Mouse (Mus musculus): ENCODE measurements around the gene Frg2f1. TPM values are rescaled to one million over a fixed set of nuclear protein-coding genes. Genes with fewer than 3 reads are reported as not detected.
A peak's percentile ranks its signal among the peaks of the same experiment; 100 is the strongest.
"Not testable (repeated sequence)": the region's sequence is repeated elsewhere in the genome, so short reads cannot be mapped to it uniquely, and the experiment has no call there.

The Frg2f1 gene
- total RNA-seq (2022) = 10 to 100 TPM; 16.3 to 18.6 (median 17.1) TPM

- DNase-seq (ENCODE audit: low spot score in 2 of 2) = peak; percentile 91 to 92
These were observed at the start of gene Frg2f1 for GRCm38 (mm10) chr4:119539031-119539824. Frg2f1 (minus strand) TSS chr4:119539529.

DNA sequence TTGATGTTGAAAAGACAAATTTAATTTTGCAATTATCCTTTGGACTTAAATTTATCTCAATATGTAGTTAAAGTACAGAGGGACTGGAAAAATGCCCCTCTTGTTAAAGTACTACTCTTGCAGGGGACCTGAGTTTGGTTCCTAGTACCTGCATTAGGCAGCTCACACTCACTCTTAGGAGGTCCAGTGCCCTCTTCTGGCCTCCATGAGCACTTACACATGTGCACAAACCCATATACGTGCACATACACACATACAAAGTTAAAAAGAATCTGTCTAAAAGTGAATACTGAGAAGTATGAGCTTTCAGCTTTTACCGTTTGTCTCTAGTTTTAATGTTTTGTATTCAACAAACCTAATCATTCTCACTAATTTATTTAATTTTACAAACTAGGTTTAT, 48.7 kb upstream of the Frg2f1 start:
- no peak for DNase-seq (ENCODE audit: low spot score in 2 of 2)

DNA sequence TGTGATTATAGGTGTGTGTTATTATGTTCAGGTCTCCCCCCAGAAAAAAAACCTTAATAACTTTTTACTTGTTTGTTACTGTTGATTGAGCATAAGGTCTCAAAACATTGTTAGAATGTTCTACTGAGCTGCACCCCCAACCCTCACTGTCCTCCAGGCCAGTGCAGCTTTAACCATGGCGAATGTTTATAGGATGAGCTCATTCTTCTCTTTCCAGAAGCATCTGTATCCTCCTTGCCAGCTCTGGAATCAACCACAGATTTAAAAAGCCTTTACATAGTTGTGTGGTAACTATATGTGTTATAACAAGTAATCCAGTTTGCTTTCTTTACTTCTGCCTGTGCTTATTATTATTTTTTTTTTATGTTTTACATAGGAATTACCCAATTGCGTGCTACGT, 36.1 kb upstream of the Frg2f1 start:
- no peak for DNase-seq (ENCODE audit: low spot score in 2 of 2)

GRCm38 (mm10) chr4:119574504-119574903, 35.2 kb upstream of the Frg2f1 start:
- DNase-seq (ENCODE audit: low spot score in 2 of 2) = no peak

GRCm38 (mm10) chr4:119572682-119573081, 33.4 kb upstream of the Frg2f1 start:
- no peak for DNase-seq (ENCODE audit: low spot score in 2 of 2)

GRCm38 (mm10) chr4:119566322-119566835, 27.1 kb upstream of the Frg2f1 start:
- DNase-seq (ENCODE audit: low spot score in 2 of 2) = no peak

DNA sequence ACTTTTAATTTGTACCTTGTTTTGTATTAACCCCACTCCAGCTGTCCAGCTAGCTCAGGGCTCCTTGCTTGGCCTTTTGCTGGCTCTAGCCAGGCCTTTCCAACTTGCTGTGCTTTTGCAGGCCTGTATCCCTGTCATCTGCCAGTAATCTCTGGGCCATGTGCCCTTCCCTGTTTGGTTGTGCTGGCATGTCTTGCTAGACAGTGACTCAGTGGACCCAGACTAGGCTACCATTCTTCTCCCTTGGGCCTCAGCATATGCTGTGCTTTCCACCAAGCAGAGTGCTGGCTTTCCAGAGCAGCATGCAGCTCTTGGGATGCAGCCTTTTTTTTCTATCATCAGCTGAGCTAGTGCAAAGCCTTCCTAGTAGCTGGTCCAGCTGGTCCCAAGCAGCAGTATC, 23.8 kb upstream of the Frg2f1 start:
- no peak for DNase-seq (ENCODE audit: low spot score in 2 of 2)

- no peak for DNase-seq (ENCODE audit: low spot score in 2 of 2)
These were observed 16.1 kb upstream of the Frg2f1 start for GRCm38 (mm10) chr4:119555466-119555865.

GRCm38 (mm10) chr4:119550864-119551263, 11.5 kb upstream of the Frg2f1 start:
- DNase-seq (ENCODE audit: low spot score in 2 of 2) = no peak

- DNase-seq (ENCODE audit: low spot score in 2 of 2) = no peak
These were observed 1.2 kb upstream of the Frg2f1 start for GRCm38 (mm10) chr4:119540533-119540890.

DNA sequence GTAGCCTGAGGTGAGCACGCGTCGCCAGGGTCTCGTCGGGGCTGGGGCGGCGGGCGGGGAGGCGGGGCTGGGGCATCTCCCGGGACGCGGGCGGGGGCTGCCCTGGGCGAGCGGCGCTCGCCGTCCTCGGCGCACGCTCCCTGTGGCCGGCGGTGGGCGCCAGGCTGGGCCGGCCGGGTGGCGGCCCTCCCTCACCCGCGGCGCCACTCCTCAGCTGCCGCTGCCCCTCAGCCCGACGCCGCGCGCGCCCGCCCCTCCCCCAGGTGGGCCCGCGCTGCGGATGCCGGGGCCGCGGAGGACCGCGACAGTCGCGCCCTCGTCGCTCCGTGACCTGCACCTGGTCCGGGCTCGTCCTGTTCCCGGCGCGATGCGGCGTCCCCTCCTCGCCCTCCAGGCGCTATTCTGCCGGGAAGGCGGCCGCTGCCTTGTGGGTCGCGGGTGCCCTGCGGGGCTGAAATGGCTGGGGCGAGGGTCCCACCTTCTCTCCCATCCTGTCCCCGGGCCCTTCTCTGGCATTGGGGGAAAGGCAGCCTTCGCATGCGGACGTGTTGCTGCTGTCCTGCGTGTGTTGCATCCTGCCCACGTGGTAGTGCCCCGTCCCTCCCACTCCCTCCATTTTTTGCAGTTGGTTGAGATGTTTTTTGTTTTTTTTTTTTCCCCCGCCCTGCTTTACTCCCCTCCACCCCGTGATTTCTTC, 655 bp upstream of the Frg2f1 start:
- peak in 1 of 2 experiments; percentile 35 for DNase-seq (ENCODE audit: low spot score in 2 of 2)

- DNase-seq (ENCODE audit: low spot score in 2 of 2) = no peak
These were observed 1.9 kb downstream of the Frg2f1 start for GRCm38 (mm10) chr4:119537436-119537835.

DNA sequence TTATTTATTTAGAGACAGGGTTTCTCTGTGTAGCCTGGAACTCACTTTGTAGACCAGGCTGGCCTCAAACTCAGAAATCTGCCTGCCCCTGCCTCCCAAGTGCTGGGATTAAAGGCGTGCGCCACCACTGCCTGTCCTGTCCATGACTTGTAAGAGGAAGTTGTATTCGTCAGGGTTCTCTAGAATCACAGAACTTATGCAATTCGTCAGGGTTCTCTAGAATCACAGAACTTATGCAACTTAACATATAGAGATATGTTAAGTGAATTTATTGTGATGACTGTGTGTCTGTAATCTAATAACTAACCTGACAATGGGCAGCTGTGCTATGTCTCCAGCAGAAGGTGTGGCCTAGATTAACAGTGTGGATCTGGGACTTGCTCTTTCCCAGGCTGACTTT, 2.7 kb downstream of the Frg2f1 start, which contains the start of gene Foxj3:
Gene Foxj3 (plus strand): TSS at position 390 of the 400 bp plus-strand sequence.
- not testable (repeated sequence) for DNase-seq (ENCODE audit: low spot score in 2 of 2)

DNA sequence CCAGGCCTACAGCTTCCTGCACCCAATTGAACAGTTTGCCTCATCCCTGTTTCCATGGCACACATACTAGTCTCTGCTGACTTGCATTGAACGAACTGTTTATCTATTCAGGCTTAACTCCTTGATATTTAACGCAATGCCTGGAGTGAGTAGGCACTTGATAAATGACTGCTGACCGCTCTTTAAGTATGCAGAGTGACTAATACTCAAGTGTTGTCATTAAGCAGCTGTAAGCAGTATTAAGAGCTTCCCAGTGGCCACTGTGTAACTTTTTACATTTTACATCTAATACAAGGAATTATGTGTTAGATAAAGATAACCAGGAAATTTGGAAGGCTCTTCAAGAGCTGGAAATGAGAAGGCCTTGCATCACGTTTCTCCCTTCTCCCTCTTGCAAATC, 4.2 kb downstream of the Frg2f1 start:
- no peak for DNase-seq (ENCODE audit: low spot score in 2 of 2)

GRCm38 (mm10) chr4:119531813-119532212, 7.5 kb downstream of the Frg2f1 start:
- no peak for DNase-seq (ENCODE audit: low spot score in 2 of 2)

- DNase-seq (ENCODE audit: low spot score in 2 of 2) = no peak
These were observed 12.9 kb downstream of the Frg2f1 start for GRCm38 (mm10) chr4:119526329-119526845.

- no peak for DNase-seq (ENCODE audit: low spot score in 2 of 2)
These were observed 14.9 kb downstream of the Frg2f1 start for GRCm38 (mm10) chr4:119524466-119524865.

- peak in 1 of 2 experiments; percentile 19 for DNase-seq (ENCODE audit: low spot score in 2 of 2)
These were observed 15.3 kb downstream of the Frg2f1 start for GRCm38 (mm10) chr4:119524010-119524409.

DNA sequence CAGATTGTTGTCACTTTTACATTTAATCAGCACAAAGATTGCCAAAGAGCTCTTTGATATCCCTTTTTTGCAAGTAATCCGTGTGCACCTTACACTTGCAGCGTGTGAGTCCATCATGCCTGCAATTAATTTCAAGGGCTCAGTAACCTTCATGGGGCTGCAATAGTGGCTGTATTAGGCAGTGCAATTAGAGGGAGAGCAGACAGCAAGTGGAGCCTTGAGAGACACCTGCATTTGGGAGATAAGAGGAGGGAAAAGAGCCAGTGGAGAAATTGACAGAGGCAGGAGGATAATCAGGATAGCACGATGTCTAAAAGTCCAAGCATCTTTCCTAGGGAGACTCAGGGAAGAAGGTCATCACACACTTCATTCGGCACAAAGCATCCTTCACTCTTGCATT, 15.8 kb downstream of the Frg2f1 start:
- DNase-seq (ENCODE audit: low spot score in 2 of 2) = no peak

DNA sequence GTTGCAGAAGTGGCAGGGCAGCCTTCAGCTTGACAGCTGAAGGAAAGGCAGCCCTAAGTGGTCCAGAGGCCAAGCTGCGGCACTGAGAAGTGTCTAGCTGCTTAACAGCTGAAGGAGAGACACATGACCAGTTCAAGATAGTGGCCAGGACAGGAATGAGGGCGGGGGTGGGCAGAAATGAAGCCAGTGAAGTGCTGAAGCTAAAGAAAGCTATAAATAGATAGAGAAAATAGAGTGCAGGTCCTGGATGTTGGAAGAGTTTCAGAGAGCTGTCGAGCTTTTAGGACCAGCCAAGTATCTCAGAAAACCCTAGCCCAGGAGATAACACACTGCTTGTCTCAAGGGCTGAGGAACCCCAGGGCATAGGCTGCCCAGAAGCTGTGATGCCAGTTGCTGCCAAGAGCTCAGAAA, 26.6 kb downstream of the Frg2f1 start:
- no peak for DNase-seq (ENCODE audit: low spot score in 2 of 2)

- no peak for DNase-seq (ENCODE audit: low spot score in 2 of 2)
These were observed 27.7 kb downstream of the Frg2f1 start for GRCm38 (mm10) chr4:119511591-119511990.

GRCm38 (mm10) chr4:119498319-119498848, 40.9 kb downstream of the Frg2f1 start:
- DNase-seq (ENCODE audit: low spot score in 2 of 2) = no peak
